Mouse (Mus musculus): ENCODE data around the gene Gpd1.
A peak's percentile ranks its signal among the peaks of the same experiment; 100 is the strongest.

Gpd1 gene

GRCm38 (mm10) chr15:99772925-99773324, 55.6 kb downstream of the Gpd1 start:
- peak; percentile 90 for DNase-seq
